Mouse (Mus musculus): ENCODE data around the gene Nmd3.

Nmd3 gene

GRCm38 (mm10) chr3:69757456-69757855 lies 35.7 kb downstream of the Nmd3 start:
- in situ Hi-C loops (cut with MboI; ENCODE audit: low pct_unique_long_range_greater_than_20kb in 1 of 2, low sequenced_read_pairs in 2 of 2, unreplicated experiment in 1 of 2) = loop anchor here in 1 of 2 experiments (10.0 kb wide), 1 partner anchor 147 kb away; no protein-coding TSS in a partner anchor

DNA sequence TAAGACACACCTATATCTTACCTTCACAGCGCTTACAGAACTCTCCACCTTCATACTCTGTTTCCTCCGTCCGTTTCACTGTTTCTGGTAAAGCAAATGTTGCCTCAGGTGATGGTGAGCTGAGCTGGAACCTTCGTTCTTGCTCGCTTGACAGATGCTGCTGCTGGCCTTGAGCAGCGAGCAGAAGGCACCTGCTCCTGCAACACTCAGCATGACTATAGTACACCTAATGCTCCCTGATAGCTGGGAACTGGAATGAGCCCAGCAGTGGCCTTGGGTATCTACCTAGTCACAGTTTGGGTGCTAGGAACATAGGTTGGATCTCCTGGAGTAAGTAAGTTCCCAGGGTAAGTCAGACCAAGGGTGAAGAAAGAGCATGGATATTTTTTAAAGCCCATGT lies 38.3 kb downstream of the Nmd3 start:
- in situ Hi-C loops (cut with MboI; ENCODE audit: low pct_unique_long_range_greater_than_20kb in 1 of 2, low sequenced_read_pairs in 2 of 2, unreplicated experiment in 1 of 2) = no loop called here

GRCm38 (mm10) chr3:69761195-69761594 lies 39.4 kb downstream of the Nmd3 start:
- in situ Hi-C loops (cut with MboI; ENCODE audit: low pct_unique_long_range_greater_than_20kb in 1 of 2, low sequenced_read_pairs in 2 of 2, unreplicated experiment in 1 of 2) = no loop called here

DNA sequence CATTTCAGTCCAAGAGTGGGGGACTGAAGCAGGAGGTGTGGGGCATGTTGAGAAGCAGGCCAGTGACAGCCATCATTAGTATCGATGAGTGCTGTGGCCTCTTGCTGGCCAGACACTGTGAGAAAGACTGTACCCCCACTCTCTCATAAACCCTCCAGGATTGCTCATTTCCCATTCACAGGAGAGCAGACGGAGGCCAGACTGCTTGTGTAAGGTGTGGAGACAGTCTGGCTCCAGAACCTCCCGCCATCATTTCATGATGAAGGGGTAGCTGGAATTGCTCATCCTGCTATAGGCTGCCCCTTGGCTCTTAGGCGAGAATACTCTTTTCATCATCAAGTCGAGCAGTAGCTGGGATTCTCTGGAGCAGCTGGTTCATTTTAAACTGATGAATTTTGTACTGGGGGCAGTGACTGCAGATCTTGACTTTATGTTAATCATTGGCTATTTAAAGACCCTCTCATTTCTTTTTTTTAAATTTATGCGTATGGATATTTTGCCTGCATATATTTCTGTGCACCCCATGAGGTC lies 41.1 kb downstream of the Nmd3 start:
- in situ Hi-C loops (cut with MboI; ENCODE audit: low pct_unique_long_range_greater_than_20kb in 1 of 2, low sequenced_read_pairs in 2 of 2, unreplicated experiment in 1 of 2) = no loop called here

GRCm38 (mm10) chr3:69763630-69764565 lies 42.1 kb downstream of the Nmd3 start:
- in situ Hi-C loops (cut with MboI; ENCODE audit: low pct_unique_long_range_greater_than_20kb in 1 of 2, low sequenced_read_pairs in 2 of 2, unreplicated experiment in 1 of 2) = no loop called here

GRCm38 (mm10) chr3:69765206-69765605 lies 43.4 kb downstream of the Nmd3 start:
- in situ Hi-C loops (cut with MboI; ENCODE audit: low pct_unique_long_range_greater_than_20kb in 1 of 2, low sequenced_read_pairs in 2 of 2, unreplicated experiment in 1 of 2) = no loop called here

- in situ Hi-C loops (cut with MboI; ENCODE audit: low pct_unique_long_range_greater_than_20kb in 1 of 2, low sequenced_read_pairs in 2 of 2, unreplicated experiment in 1 of 2) = no loop called here
Observed at GRCm38 (mm10) chr3:69769150-69769549, 47.4 kb downstream of the Nmd3 start.

DNA sequence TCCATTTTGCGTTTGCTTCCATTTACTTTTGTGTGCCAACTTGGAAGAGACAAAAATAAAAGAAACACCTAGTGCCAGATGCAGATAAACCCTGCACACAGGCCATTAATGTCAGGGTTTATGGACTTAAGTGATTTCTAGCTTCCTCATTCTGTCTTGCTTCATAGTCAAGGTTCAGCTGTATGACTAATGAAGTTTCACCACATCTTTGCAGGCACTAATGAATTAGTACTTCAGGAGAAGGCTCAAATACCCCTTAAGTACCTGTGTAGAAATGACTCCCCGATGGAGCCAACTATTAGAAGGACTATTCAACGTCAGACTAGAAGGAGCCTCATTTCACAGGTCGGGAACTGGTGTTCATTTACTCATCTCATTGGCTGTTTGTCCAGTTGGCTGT lies 51.6 kb downstream of the Nmd3 start:
- in situ Hi-C loops (cut with MboI; ENCODE audit: low pct_unique_long_range_greater_than_20kb in 1 of 2, low sequenced_read_pairs in 2 of 2, unreplicated experiment in 1 of 2) = loop anchor here in 1 of 2 experiments (10.0 kb wide), 1 partner anchor 121 kb away; no protein-coding TSS in a partner anchor

DNA sequence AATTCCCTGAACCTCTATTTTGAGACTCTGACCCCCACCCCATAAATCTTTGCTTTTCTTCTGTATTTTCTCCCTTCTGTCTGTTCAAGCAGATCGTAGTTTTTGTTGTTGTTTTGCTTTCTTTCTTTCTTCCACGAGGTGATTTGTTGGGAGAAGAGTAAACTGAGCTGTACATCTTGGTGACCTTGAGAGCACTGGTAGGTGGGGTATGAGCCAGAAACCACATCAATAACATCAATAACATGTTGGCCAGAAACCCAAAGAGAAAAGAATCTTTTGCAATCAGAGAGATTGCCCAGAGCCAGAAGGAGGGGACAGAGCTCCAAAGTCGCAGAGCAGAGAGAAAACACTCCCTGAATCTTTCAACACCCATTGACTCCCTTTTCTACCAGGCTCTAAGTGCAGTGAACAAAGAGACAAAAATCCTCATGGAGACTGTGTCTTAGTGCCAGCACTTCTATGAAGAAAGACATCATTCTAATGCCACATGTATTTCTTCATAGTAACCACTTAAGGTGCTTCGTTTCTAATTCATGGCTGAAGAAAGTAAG lies 57.5 kb downstream of the Nmd3 start:
- in situ Hi-C loops (cut with MboI; ENCODE audit: low pct_unique_long_range_greater_than_20kb in 1 of 2, low sequenced_read_pairs in 2 of 2, unreplicated experiment in 1 of 2) = loop anchor here in 1 of 2 experiments (10.0 kb wide), 1 partner anchor 115 kb away; no protein-coding TSS in a partner anchor

DNA sequence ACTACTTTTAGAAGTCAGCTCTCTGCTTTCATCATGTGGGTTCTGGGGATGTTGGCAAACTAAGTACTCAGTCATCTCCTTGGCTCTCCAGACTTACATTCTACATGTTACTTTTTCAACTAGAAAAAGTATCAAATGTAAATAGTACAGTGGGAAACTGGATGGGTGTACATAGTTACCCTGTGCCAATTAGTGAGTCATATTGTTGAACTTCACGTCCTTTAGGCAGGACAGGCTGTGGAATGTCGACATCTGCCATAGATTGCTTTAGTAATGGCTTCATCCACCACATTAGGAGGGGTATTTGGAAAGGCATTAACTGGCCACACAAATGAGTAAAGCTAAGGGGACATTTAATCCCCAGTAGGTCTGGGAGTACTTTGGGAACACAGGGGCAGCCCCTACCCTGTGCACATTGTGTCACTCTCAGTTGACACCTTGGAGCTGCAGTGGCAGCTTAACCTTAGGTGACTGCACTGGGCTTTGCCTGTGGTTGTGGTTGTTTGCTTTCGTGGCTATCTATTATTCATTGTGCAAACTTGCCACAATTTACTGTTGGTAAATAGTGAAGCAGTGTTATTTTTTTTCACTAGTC lies 71.1 kb downstream of the Nmd3 start:
- in situ Hi-C loops (cut with MboI; ENCODE audit: low pct_unique_long_range_greater_than_20kb in 1 of 2, low sequenced_read_pairs in 2 of 2, unreplicated experiment in 1 of 2) = no loop called here

DNA sequence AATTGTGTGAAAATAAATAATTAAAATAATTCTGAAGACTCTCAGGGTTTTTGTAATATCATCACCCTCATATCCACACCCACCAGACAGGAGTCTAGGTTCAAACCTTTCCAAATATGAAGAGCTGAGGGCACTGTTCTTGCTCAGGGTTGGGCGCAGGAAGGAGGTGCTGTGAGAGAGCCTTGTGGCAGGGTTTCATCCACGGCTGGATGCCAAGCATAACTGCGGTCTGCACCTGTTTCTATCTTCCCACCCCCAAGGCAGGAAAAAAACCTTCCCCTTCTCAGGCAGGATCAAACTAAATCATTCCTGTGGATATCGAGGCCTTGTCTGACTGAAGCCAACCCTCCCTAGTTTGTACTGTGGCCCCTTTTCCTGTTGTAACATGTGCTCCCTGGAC lies 75.7 kb downstream of the Nmd3 start:
- in situ Hi-C loops (cut with MboI; ENCODE audit: low pct_unique_long_range_greater_than_20kb in 1 of 2, low sequenced_read_pairs in 2 of 2, unreplicated experiment in 1 of 2) = no loop called here

DNA sequence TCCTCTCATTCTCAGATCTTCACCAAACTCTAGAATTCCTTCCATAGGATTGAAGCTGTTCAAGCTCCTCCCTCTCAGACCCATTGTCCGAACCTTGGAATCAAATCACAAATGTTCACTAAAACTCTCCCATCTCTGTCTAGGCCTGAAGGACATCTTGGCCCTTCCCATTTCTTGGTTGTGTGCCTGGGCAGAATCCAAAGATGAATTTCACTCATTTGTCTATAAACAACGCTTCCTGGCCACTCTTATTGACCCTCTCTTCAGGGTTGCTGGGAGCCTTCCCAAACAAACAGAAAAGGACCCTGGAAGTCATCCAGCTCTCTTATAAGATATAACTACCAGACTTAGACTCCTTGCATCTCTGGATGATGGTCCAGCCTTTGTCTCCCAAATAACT lies 76.2 kb downstream of the Nmd3 start:
- in situ Hi-C loops (cut with MboI; ENCODE audit: low pct_unique_long_range_greater_than_20kb in 1 of 2, low sequenced_read_pairs in 2 of 2, unreplicated experiment in 1 of 2) = no loop called here

DNA sequence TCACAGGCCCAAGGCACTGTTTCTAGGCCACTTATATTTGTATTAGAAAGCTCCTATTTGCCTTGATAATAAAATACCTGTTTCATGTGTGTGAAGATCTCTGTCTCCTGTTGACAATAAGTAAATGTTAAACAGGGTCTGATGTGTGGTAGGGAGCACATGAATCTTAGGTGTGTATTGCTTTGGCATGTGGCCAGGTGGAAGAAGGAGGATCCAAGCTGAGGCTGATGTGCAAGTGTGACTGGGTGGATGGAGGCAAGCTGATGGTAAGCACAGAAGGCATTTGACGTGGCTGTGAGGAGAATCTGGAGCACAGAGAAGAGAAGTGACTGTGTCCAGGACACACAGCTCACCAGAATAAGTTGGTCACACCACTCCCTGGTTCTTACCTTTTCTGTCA lies 77.3 kb downstream of the Nmd3 start:
- in situ Hi-C loops (cut with MboI; ENCODE audit: low pct_unique_long_range_greater_than_20kb in 1 of 2, low sequenced_read_pairs in 2 of 2, unreplicated experiment in 1 of 2) = no loop called here

- in situ Hi-C loops (cut with MboI; ENCODE audit: low pct_unique_long_range_greater_than_20kb in 1 of 2, low sequenced_read_pairs in 2 of 2, unreplicated experiment in 1 of 2) = no loop called here
Observed at GRCm38 (mm10) chr3:69800829-69801384, 79.1 kb downstream of the Nmd3 start.

DNA sequence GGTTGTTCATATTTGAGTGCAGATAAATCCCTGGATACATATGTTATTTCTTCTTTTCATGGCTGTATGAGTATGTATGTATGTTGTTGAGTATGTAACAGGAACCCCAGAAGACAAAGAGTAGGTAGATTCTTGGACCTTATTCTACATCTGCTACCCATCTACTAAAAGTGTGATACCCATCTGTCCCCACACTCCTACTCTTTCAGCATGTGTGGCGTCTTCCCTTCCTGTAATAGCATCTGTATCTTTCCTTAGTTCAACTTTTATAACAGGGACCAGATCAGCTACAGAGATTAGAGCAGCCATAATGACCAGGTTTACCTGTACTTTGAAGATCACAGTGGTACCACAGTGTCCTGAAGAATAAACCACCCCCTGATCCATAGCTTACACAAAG lies 81.4 kb downstream of the Nmd3 start:
- in situ Hi-C loops (cut with MboI; ENCODE audit: low pct_unique_long_range_greater_than_20kb in 1 of 2, low sequenced_read_pairs in 2 of 2, unreplicated experiment in 1 of 2) = no loop called here

Data from mouse embryonic stem cell (cell line).